Mouse (Mus musculus): ENCODE data around the gene Id1.

DNA sequence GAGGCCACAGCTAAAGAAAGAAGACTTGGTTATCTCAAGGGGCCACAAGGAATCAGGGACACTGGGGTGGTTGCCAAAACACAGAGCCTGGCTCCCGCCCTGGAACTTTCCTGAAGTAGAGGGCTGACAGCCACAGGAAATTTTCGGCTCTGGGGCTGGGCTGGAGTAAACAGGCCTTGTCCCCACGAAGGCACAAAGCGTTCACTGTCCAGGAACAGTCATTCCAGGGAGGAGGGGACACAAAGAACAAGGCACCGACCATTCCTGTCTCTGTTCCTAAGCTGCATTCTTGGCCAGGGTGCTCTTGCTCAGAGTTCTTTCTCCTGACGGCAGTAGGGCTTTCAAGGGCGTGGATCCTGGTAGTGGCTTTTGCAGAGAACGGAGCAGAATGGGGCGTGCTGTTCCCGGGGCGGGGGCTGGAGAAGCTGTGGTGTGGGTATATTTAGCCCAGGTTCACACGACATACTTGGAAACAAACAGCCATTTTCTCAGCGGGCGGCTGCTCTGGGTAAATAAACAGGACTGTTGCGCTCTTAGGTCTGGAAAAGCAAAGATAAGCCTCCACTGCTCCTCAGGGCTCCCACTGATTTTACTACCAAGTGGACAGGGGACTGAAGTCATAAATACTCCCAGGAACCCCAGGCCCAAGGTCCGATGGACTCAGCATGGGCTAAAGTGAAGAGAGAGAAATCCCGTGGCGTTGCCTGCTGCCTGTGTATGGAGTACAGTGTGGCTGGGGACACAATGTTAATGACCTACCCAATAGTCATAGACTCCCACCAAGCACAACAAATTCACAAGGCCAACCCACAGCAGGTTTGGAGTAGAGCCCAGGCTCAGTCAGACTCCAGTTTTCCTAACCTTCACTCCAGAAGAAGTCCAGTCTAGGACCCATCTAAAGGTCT is 49.6 kb downstream of the Id1 start:
- TF ChIP-seq MAZ (IDR thresholded peaks at IDR 0.05; ENCODE audit: low read depth, low read length) (no peak), E2F4 (IDR thresholded peaks at IDR 0.05; ENCODE audit: insufficient replicate concordance, low read depth, low read length) (no peak), MYC (IDR thresholded peaks at IDR 0.05; ENCODE audit: low read depth, low read length) (no peak), POLR2A (IDR thresholded peaks at IDR 0.05; ENCODE audit: low read depth, low read length) (no peak), CTCF (conservative IDR thresholded peaks at IDR 0.05 in 1 of 2, IDR thresholded peaks at IDR 0.05 in 1 of 2; ENCODE audit: low read depth in 2 of 2, low read length in 2 of 2) (no peak), USF2 (conservative IDR thresholded peaks at IDR 0.05; ENCODE audit: low read depth, low read length) (no peak), TCF12 (IDR thresholded peaks at IDR 0.05; ENCODE audit: low read depth, low read length) (no peak), GABPA (IDR thresholded peaks at IDR 0.05; ENCODE audit: insufficient replicate concordance, low read depth, low read length) (no peak)
